Mouse (Mus musculus): Measurements from ENCODE around the gene Mrps34.

DNA sequence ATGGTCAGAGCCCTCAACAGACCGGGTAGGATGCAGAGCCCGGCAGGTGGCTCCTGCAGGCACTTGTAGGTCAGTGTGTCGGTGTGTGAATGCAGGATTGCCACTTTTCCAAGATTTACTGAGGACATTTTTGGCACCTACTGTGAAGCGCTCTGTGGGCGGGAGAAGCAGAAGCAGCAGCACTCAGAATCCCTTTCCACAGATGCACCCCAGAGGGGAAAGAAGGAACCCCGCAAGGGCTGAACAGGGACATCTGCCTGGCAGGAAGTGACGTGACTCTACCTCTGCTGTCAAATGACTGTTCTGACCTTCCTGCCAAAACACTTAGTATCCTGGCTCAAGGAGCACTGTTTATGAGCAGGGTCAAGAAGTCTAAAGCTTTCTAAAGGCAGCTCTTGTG, 48.1 kb downstream of the Mrps34 start:
- TF ChIP-seq POLR2A (IDR thresholded peaks at IDR 0.05; ENCODE audit: borderline replicate concordance, insufficient read depth, low read length), result no peak
- TF ChIP-seq CTCF (IDR thresholded peaks at IDR 0.05; ENCODE audit: borderline replicate concordance, insufficient read depth, low read depth, low read length), result no peak
